Mouse (Mus musculus): ENCODE measurements around the gene Bicral.

GRCm38 (mm10) chr17:46750580-46750979 is 107.7 kb downstream of the Bicral start:
- TF ChIP-seq POLR2A (IDR thresholded peaks at IDR 0.05; ENCODE audit: insufficient read depth, low read depth, low read length) (no peak), CTCF (IDR thresholded peaks at IDR 0.05) (no peak), EP300 (IDR thresholded peaks at IDR 0.05; ENCODE audit: insufficient read depth, low read depth, low read length) (no peak)
